Mouse (Mus musculus) layer of hippocampus, adult 8-10 months (tissue): ENCODE measurements around the gene Aldh4a1. TPM values are rescaled to one million over a fixed set of nuclear protein-coding genes. Genes with fewer than 3 reads are reported as not detected.

Experiments
- DNase-seq, 2 experiments: peaks; one replicate each; pipeline ENCODE4 v3.0.0; 2022; ENCODE audit warnings: low spot score in 2 of 2
- total RNA-seq, 4 experiments: library from RNA; stranded (reverse); gene quantifications; 2 replicates each; pipeline ENCODE4 v1.2.4; 2022

Gene Aldh4a1
- total RNA-seq, result 10 to 100 TPM; 19.3 to 26.5 (median 21.0) TPM

DNA sequence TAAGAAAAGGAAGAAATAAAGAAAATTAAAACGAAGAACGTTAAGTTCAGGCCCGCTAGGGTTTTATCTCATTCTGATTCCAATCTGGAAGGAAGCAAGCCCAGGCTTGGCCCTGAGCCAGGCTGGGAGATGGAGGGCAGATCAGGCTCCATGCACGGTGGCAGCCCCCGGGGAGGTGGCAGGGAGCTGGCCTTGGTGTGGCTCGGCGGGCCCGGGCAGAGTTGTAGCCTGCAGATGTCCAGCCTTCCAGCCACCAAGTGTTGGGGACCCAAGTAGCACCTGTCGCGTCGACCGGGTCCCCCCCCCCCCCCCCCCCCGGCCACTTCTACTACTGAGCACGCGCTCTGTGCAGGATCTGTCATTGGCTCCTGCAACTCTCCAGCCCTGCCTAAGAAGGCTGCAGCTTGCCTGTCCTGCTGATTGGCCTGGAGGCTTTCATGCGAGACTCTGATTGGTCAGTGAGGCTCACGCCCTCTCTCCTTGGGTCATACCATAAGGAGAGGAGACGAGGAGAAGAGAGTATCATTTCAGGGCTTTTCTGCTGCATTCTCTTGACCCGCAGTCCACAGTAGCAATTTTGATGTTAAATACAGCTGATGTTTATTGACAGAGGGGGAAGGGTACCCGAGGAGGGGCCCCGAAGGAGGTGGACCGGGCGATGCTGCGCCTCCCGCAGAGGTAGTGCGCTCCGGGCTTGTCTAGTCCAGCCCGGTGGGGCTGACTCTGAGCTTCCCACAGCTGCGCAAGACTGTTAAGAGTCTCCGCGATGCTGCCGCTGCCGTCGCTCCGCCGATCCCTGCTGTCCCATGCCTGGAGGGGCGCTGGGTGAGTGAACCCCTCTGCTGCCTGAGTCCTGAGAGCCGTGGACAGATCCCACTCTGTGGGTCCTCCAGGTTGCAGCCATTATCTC is at the start of gene Aldh4a1:
Aldh4a1 (plus strand) TSS at position 494 of the 910 bp plus-strand sequence.
- peak; percentile 93 to 97 for DNase-seq

DNA sequence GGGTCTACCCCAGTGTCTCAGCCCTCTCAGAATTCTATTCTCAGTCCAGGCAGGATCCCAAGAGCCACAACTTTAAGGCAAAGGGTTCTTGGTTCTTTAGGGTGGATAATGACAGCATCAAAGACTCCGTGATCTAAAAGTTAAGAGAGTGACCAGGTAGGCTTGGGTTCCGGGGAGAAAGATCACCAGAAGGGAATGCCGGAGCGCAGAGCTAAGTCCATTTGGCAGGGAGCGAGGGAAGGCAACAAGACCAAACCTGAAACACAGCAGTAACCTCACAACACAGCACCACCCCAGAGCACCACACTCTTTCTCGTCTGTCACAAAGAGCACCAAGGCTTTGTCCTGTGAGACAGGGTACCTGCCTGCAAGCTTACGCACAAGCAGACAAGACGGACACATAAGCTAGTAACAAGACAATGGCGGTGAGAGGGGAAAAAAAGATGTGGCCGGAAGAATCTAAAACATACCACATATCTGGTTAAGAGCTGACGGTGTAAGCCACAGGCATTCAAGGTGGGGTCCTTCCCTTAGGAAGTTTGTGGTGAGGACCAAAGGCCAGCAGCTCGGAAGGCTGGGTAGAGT is 49.6 kb upstream of the Aldh4a1 start:
- DNase-seq, result no peak

GRCm38 (mm10) chr4:139574156-139574798 is 48.4 kb upstream of the Aldh4a1 start:
- peak; percentile 97 to 98 for DNase-seq

DNA sequence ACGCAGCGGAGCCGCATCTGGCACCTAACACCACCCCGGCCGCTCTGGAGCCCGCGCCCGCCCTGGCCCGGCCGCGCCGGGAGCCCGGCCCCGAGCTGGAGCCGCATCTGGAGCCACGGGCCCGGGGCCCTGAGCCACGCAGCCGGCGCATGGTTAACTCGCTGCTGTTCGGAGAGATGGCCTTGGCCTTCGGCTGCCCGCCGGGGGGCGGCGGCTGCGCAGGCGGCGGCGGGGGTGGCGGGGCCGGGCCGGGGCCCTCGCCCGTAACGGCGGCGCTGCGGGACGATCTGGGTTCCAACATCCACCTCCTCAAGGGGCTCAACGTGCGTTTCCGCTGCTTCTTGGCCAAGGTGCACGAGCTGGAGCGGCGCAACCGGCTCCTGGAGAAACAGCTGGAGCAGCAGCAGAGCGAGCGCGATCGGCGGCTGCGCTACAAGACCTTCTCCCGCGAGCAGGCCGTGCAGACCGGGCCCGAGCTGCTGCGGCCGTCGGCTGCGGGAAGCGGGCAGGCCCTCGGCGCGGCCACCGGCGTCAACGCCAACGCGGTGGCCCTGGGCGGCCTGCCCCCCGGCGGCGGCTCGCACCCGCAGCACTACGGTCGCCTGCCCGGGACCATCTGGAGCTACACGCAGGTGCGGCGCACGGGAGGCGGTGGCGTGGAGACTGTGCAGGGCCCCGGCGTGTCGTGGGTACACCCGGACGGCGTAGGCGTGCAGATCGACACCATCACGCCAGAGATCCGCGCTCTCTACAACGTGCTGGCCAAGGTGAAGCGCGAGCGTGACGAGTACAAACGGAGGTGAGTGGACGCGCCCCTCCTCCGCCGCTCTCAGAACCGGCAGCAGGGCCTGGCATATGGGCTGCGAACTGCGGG is 47.6 kb upstream of the Aldh4a1 start:
- peak; percentile 39 to 49 for DNase-seq

DNA sequence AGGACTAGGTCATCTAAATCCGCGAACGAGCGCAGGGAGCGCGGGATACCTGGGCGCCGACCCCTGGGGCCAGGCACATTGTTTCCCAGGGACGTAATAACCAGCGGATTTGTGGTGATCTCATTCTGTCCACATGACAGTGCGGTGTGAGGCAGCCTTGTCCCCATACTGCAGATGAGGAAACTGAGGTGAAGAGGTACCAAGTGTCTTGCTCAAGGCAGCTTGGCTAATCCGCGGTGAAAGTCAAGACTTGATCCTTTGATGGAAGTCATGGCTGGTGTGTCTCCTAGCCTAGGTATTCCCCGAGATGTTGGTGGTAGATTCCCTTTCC is 47.0 kb upstream of the Aldh4a1 start:
- DNase-seq, result no peak

GRCm38 (mm10) chr4:139576251-139576880 is 46.3 kb upstream of the Aldh4a1 start:
- DNase-seq, result no peak

DNA sequence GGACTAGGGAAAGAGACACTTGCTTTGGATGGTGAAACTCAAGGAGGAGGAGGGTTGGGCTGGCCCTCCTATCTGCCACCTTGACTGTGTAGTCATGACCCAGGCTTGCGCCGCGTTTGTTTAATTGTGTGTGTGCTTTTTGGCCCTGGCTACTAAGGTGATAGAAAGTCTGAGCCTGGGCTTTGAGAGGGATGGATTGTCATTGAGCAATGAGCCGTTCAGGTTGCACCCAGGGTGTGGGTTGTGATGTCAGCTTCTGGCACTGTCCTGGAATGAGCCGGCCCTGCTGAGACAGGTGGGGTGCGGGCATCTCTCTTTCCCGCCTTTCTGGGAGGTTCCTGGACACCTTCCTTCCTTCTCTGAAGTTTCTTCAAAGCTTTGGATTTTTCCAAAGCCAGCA is 45.7 kb upstream of the Aldh4a1 start:
- DNase-seq, result no peak

GRCm38 (mm10) chr4:139578389-139578788 is 44.3 kb upstream of the Aldh4a1 start:
- no peak for DNase-seq

DNA sequence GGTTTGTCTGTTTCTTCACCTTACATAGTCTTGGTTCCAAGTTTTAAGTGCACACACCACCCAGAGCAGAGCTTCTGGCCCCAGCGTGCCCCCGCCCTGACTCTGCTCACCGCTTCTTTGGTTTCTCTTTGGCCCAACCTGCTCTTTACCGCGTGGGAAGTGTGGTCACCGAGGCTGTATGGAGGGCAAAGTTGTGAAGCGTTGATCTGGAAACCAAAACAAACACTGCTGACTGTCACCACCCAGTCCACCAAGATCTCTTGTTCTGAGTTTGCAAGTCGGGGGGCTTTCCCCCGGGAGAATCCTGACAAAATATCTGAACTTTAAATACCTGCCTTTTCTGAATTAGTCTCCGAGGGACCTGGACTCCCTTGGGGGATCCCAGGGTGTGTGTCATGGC is 43.7 kb upstream of the Aldh4a1 start:
- DNase-seq, result no peak

DNA sequence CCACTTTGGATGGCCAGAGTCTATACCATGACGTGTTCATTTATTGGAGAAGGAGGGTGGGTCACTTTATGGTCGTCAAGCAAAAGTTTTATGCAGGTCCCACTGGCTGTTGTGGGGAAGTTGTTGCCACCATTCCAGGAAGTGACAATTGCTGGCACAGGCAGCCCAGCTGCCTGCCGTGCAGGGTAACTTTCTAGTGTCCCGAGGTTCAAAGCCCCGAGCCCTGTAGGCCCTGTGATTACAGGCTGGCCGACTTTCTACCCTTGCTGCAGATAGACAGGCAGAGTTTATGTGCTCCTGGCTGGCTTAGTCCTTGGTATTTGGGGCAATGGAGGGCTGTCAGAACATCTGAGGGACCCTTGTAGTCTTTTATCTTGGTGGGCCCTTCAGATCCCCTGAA is 43.2 kb upstream of the Aldh4a1 start:
- DNase-seq, result no peak

DNA sequence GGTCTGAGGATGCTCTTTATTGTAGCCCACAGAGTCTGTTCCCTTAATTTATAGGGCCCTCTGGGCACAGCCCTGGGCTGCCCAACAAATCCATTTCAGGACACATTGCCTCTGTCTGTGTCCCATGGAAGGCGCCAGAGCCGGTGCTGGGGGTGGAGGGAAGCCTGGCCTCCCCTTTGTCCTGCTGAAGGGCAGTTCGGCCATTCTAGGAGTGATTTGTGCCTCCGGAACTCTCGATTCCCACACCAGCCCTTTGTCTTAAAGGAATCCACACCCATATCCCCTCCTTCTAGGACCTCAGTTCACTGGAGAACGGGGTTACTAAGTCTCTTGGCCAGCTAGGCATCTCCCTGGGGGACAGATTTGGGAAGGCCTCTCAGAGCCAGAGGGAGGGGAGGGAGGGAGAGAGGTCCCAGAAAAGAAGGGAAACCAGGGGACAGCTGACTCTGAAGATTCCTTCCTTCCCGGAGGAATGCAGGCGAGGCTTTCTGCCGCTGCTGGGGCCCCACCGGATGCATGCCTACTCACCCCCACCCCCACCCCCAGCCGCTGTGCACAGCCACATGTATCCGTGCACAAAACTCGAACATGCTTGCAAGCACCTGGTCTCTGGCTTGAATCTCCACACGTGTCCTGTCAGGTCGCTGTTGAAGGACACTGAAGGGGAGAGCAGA is 41.9 kb upstream of the Aldh4a1 start:
- no peak for DNase-seq

- DNase-seq, result no peak
Measured at GRCm38 (mm10) chr4:139581427-139582051, 41.1 kb upstream of the Aldh4a1 start.

- no peak for DNase-seq
Measured at GRCm38 (mm10) chr4:139582346-139582745, 40.3 kb upstream of the Aldh4a1 start.

DNA sequence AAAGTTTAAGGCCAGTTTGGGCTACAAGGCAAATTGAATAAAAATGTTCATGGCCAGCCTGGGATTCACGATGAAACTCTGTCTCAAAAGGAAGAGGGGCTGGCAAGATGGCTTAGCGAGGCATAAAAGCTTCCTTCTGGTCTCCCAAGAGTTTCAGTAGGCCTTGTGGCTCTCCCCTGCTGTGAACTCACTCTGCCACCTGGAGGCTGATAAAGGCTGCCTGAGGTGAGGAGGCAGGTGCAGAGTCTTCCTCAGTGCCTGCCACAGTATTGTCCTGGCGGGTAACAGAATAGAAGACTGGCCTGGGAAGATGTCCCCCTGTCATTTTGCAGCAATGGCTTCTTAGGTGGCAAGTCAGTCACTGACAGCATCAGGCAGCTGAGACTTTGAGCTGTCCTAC is 39.8 kb upstream of the Aldh4a1 start:
- no peak for DNase-seq

GRCm38 (mm10) chr4:139583629-139584245 is 38.9 kb upstream of the Aldh4a1 start:
- DNase-seq, result no peak

DNA sequence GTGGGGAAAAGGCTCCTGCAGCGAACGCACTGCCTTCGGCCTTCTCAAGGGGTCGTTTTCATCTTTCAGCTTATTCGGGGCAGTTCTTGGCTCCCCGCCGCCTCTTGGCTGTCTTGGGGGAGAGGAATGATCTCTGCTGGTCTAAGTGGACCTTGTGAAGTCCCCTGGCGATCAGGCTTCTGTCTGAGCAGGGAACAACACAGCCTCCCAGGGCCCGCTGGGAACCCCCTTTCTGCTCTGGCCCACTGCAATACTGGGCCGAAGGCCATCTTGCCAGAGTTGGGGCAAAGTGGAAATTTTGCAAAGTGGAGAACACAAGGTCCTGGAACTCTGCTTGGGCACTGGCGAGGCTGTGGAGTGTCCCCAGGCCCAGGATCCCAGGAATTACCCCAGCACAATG is 38.0 kb upstream of the Aldh4a1 start:
- DNase-seq, result no peak

DNA sequence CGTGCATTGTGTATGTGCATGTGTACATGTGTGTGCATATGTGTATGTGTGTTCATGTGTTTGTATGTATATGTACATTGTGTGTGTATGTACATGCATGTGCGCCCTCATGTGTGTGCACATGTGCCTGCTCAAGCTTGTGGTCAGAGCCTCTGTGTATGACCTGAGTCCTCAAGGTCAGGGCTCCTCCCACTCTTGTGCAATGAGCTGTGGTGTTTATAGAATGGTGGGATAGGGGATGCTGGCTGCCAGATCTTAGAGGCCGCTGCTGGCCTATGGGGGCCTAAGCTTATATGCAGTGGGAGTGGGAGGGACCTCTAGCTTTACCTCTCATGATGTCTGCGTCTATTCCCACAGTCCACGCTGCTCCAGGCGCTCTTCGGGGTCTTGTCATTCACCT is 37.0 kb upstream of the Aldh4a1 start:
- DNase-seq, result no peak

DNA sequence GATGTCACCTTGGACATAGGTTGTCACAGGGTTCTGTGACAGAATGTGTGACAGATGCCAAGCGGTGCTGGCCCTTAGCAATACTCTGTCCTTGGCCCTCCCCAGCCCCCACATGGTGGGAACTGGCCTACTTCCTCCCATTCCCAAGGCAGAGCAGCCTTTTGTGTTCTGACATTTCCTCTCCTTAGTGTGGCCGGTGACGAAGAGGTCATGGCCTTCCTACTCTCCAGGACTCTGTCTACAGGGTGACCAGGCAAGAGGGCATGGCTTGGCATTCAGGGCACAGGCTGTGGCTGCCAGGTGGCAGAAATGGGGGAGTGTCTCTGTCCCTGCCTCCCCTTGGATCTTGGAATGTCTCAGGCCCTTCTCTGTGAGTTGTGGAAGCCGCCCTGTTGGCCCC is 35.3 kb upstream of the Aldh4a1 start:
- DNase-seq, result no peak

DNA sequence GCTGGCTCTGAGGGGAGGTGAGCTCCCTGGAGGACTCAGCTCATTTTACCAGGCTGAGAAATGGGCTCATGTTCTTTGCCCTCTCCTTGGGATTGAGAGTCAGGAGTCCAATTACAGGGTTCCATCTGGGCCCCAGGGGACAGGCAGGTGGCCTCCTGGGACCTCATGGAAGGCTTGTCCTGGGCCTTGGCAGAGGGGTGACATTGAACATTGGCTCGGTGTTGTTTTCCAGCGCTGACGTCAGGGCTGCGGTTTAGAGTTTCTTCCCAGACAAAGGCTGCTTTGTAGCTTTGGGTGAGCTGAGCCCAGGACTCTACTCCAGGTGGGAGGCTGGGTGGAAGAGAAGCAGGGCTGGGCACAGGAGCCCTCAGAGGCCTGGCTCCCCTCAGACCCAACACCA is 34.9 kb upstream of the Aldh4a1 start:
- no peak for DNase-seq
